Mouse (Mus musculus): ENCODE measurements around the gene Gabrb2.

Gabrb2 gene

GRCm38 (mm10) chr11:42668657-42669056 lies 249.1 kb downstream of the Gabrb2 start:
- in situ Hi-C loops (cut with MboI; ENCODE audit: low pct_unique_long_range_greater_than_20kb in 1 of 2, low sequenced_read_pairs in 2 of 2, unreplicated experiment in 1 of 2) = no loop called here

Measured in mouse embryonic stem cell (cell line).